Mouse (Mus musculus): ENCODE measurements at regions not wholly inside any gene's neighbourhood (a gene's known extent, or its start where the extent isn't known, plus 50 kb on each side); places are given as distances from the start of the nearest gene placed in this dataset.

- H3K27ac ChIP-seq (ENCODE audit: low read depth, low read length): no peak overlapping the region
- H3K9me3 ChIP-seq (ENCODE audit: low read length): no peaks in the 10 kb centered on the region
- no peak for ATAC-seq (ENCODE audit: low FRiP score)
- no peak overlapping the region for H3K4me3 ChIP-seq (ENCODE audit: low read depth, low read length)
- no peak overlapping the region for H3K4me2 ChIP-seq (ENCODE audit: low read depth, low read length, poor library complexity, severe bottlenecking)
- H3K27me3 ChIP-seq (ENCODE audit: insufficient read depth, low read length): no peaks in the 10 kb centered on the region
- no peak overlapping the region for H3K9ac ChIP-seq (replicated peaks; ENCODE audit: low read length, poor library complexity, severe bottlenecking)
- no peaks in the 10 kb centered on the region for H3K36me3 ChIP-seq (ENCODE audit: insufficient read depth, low read length)
- no peak for TF ChIP-seq CTCF (IDR thresholded peaks at IDR 0.05)
- DNase-seq (ENCODE audit: low spot score): no peak
- 0 out of 2 replicates have a peak, but pooled peaks cover 3% of the 10 kb centered on the region for H3K4me1 ChIP-seq (ENCODE audit: insufficient read depth, low read length)
Observed at GRCm38 (mm10) chr1:61095481-61096165, 117.9 kb downstream of the Icos start.

- Histone ChIP-seq H3K4me1 (ENCODE audit: insufficient read depth, low read length) (0 out of 2 replicates have a peak, but pooled peaks cover 3% of the 10 kb centered on the region), H3K9me3 (ENCODE audit: low read length) (no peaks in the 10 kb centered on the region), H3K4me3 (ENCODE audit: low read depth, low read length) (no peak overlapping the region), H3K27ac (ENCODE audit: low read depth, low read length) (no peak overlapping the region), H3K36me3 (ENCODE audit: insufficient read depth, low read length) (no peaks in the 10 kb centered on the region), H3K9ac (replicated peaks; ENCODE audit: low read length, poor library complexity, severe bottlenecking) (no peak overlapping the region), H3K27me3 (ENCODE audit: insufficient read depth, low read length) (no peaks in the 10 kb centered on the region), H3K4me2 (ENCODE audit: low read depth, low read length, poor library complexity, severe bottlenecking) (no peak overlapping the region)
- no peak for ATAC-seq (ENCODE audit: low FRiP score)
- no peak for TF ChIP-seq CTCF (IDR thresholded peaks at IDR 0.05)
- no peak for DNase-seq (ENCODE audit: low spot score)
- WGBS: 57% methylated on average over 5 of the region's 5 CpGs
Observed at GRCm38 (mm10) chr1:61099341-61099740, 121.6 kb downstream of the Icos start.

- WGBS: 78% methylated on average over 4 of the region's 4 CpGs
- 0 out of 2 replicates have a peak, but pooled peaks cover 3% of the 10 kb centered on the region for H3K4me1 ChIP-seq (ENCODE audit: insufficient read depth, low read length)
- H3K9ac ChIP-seq (replicated peaks; ENCODE audit: low read length, poor library complexity, severe bottlenecking): no peak overlapping the region
- no peak overlapping the region for H3K4me3 ChIP-seq (ENCODE audit: low read depth, low read length)
- TF ChIP-seq CTCF (IDR thresholded peaks at IDR 0.05): peak; percentile 43
- H3K9me3 ChIP-seq (ENCODE audit: low read length): no peaks in the 10 kb centered on the region
- no peak overlapping the region for H3K4me2 ChIP-seq (ENCODE audit: low read depth, low read length, poor library complexity, severe bottlenecking)
- DNase-seq (ENCODE audit: low spot score) (no peak), ATAC-seq (ENCODE audit: low FRiP score) (no peak)
- no peaks in the 10 kb centered on the region for H3K36me3 ChIP-seq (ENCODE audit: insufficient read depth, low read length)
- H3K27ac ChIP-seq (ENCODE audit: low read depth, low read length): no peak overlapping the region
- H3K27me3 ChIP-seq (ENCODE audit: insufficient read depth, low read length): no peaks in the 10 kb centered on the region
Observed at GRCm38 (mm10) chr1:61101679-61102078, 124.0 kb downstream of the Icos start.

- no peak for TF ChIP-seq CTCF (IDR thresholded peaks at IDR 0.05)
Observed at GRCm38 (mm10) chr1:61102346-61102745, 124.6 kb downstream of the Icos start.

GRCm38 (mm10) chr1:61103581-61103980 is 125.9 kb downstream of the Icos start:
- no peaks in the 10 kb centered on the region for H3K9me3 ChIP-seq (ENCODE audit: low read length)
- WGBS: 91% methylated on average over 12 of the region's 12 CpGs

More at GRCm38 (mm10) chr1:61102346-61102745, 124.6 kb downstream of the Icos start:
- no peaks in the 10 kb centered on the region for H3K27me3 ChIP-seq (ENCODE audit: insufficient read depth, low read length)
- H3K27ac ChIP-seq (ENCODE audit: low read depth, low read length): no peak overlapping the region
- ATAC-seq (ENCODE audit: low FRiP score) (no peak), DNase-seq (ENCODE audit: low spot score) (no peak)
- H3K4me1 ChIP-seq (ENCODE audit: insufficient read depth, low read length): 0 out of 2 replicates have a peak, but pooled peaks cover 3% of the 10 kb centered on the region
- H3K4me3 ChIP-seq (ENCODE audit: low read depth, low read length): no peak overlapping the region
- H3K4me2 ChIP-seq (ENCODE audit: low read depth, low read length, poor library complexity, severe bottlenecking): no peak overlapping the region
- H3K9me3 ChIP-seq (ENCODE audit: low read length): no peaks in the 10 kb centered on the region
- H3K36me3 ChIP-seq (ENCODE audit: insufficient read depth, low read length): no peaks in the 10 kb centered on the region
- 75% methylated on average over 5 of the region's 5 CpGs for WGBS
- H3K9ac ChIP-seq (replicated peaks; ENCODE audit: low read length, poor library complexity, severe bottlenecking): no peak overlapping the region

GRCm38 (mm10) chr1:61111731-61112309 is 134.1 kb downstream of the Icos start:
- WGBS: 91% methylated on average over 13 of the region's 13 CpGs
- Histone ChIP-seq H3K36me3 (ENCODE audit: insufficient read depth, low read length) (no peaks in the 10 kb centered on the region), H3K27ac (ENCODE audit: low read depth, low read length) (no peak overlapping the region), H3K27me3 (ENCODE audit: insufficient read depth, low read length) (no peaks in the 10 kb centered on the region), H3K4me1 (ENCODE audit: insufficient read depth, low read length) (no peaks in the 10 kb centered on the region), H3K9ac (replicated peaks; ENCODE audit: low read length, poor library complexity, severe bottlenecking) (no peak overlapping the region), H3K9me3 (ENCODE audit: low read length) (no peaks in the 10 kb centered on the region), H3K4me2 (ENCODE audit: low read depth, low read length, poor library complexity, severe bottlenecking) (no peak overlapping the region), H3K4me3 (ENCODE audit: low read depth, low read length) (no peak overlapping the region)
- no peak for DNase-seq (ENCODE audit: low spot score)
- no peak for TF ChIP-seq CTCF (IDR thresholded peaks at IDR 0.05)
- ATAC-seq (ENCODE audit: low FRiP score): no peak

More at GRCm38 (mm10) chr1:61103581-61103980, 125.9 kb downstream of the Icos start:
- DNase-seq (ENCODE audit: low spot score) (no peak), ATAC-seq (ENCODE audit: low FRiP score) (no peak)
- no peaks in the 10 kb centered on the region for H3K36me3 ChIP-seq (ENCODE audit: insufficient read depth, low read length)
- no peak overlapping the region for H3K4me3 ChIP-seq (ENCODE audit: low read depth, low read length)
- H3K9ac ChIP-seq (replicated peaks; ENCODE audit: low read length, poor library complexity, severe bottlenecking): no peak overlapping the region
- TF ChIP-seq CTCF (IDR thresholded peaks at IDR 0.05): no peak
- no peak overlapping the region for H3K27ac ChIP-seq (ENCODE audit: low read depth, low read length)
- H3K4me1 ChIP-seq (ENCODE audit: insufficient read depth, low read length): 0 out of 2 replicates have a peak, but pooled peaks cover 3% of the 10 kb centered on the region
- H3K4me2 ChIP-seq (ENCODE audit: low read depth, low read length, poor library complexity, severe bottlenecking): no peak overlapping the region
- H3K27me3 ChIP-seq (ENCODE audit: insufficient read depth, low read length): no peaks in the 10 kb centered on the region
